Mouse (Mus musculus) neural tube, embryonic 10.5 days (tissue): Measurements from ENCODE around the gene Tmem232.
"Not testable (repeated sequence)": the region's sequence is repeated elsewhere in the genome, so short reads cannot be mapped to it uniquely, and the experiment has no call there.

Source experiments
- DNase-seq: peaks from one replicate; pipeline ENCODE4 v3.0.0-alpha.2; 2017; ENCODE audit warnings: low spot score; ENCODE audit errors: extremely low spot score

The Tmem232 gene

GRCm38 (mm10) chr17:65532381-65532780 is 8.2 kb downstream of the Tmem232 start:
- DNase-seq = not testable (repeated sequence)

GRCm38 (mm10) chr17:65527529-65527928 is 13.1 kb downstream of the Tmem232 start:
- DNase-seq = no peak

GRCm38 (mm10) chr17:65513517-65513916 is 27.1 kb downstream of the Tmem232 start:
- no peak for DNase-seq

DNA sequence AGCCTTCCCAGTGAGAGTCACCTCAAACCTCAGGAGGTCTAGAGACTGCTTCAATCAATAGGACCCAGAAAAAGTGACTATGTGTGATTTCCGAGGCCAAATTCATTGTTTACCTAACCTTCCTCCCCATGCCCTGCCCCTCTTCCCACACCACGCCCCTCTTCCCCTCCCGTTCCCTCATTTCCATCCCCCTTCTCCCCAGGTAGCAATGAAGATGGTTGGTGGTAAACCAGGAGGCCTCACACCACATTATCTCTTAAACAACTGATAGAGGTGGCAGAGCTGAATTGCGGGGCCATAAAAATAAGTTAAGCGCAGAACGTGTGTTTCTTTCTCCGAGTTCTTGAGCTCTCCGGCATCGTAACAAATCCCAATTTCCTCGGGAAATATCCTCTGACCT is 55.9 kb downstream of the Tmem232 start:
- no peak for DNase-seq

DNA sequence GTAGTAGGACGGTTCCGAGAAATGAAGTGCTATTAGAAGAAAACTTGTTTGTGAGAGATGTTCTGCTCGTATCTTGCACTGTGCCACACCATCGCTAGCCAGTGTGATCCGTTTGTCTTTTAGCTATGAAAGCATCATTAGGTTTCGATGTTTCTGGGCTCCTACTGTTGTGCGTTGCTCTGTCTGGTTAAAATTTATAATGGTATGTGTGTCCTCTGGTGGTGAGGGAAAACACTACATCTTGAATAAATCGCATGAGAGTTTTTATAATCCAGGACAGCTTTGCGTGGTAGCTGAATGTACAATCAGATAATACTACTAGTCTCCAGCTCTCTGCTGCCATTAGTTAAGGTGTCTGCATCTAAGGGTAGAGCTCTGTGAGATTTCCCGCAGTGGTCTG is 63.8 kb downstream of the Tmem232 start:
- DNase-seq = no peak

DNA sequence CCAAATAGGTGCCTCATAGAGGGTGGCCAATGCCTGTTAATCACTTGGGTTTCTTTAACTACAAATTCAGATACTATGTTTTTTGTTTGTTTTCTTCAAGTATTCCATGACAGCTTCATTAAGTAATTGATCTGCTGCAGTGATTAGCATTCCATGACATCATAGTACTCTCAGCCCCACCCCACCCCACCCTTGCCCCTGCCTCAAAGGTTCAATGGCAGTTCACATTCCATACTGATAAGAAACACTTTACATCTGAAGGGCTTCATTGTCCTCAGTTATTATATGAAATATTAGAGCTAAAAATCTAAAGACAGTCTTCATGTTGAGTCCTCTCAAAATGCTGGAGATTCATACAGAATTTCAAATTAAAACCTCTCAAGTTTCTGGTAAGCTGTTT is 89.8 kb downstream of the Tmem232 start:
- DNase-seq = no peak

GRCm38 (mm10) chr17:65437906-65438305 is 102.7 kb downstream of the Tmem232 start:
- not testable (repeated sequence) for DNase-seq

DNA sequence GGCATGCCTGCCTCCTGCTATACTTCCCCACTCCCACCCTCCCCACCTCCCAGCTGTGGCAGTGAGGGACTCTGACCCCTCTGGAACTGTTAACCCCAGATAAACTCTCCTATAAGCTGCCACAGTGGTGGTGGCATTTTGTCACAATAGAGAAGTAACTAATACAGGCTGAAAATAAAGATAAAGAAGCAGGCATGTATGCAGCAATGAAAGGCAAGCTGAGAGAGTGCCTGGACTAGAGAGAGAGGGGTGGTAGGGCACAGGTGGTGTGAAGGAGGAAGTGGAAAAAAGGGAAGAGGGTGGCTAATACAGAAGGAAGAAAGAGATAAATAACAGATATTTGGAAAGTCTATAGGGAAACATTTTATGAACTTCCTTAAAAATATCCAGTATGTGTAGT is 121.5 kb downstream of the Tmem232 start:
- no peak for DNase-seq

- no peak for DNase-seq
These were observed 135.3 kb downstream of the Tmem232 start for GRCm38 (mm10) chr17:65405309-65405708.

- no peak for DNase-seq
These were observed 139.7 kb downstream of the Tmem232 start for GRCm38 (mm10) chr17:65400914-65401313.

GRCm38 (mm10) chr17:65384411-65384962 is 156.1 kb downstream of the Tmem232 start:
- DNase-seq = no peak

GRCm38 (mm10) chr17:65370034-65370780 is 170.4 kb downstream of the Tmem232 start:
- DNase-seq = peak; percentile 50

DNA sequence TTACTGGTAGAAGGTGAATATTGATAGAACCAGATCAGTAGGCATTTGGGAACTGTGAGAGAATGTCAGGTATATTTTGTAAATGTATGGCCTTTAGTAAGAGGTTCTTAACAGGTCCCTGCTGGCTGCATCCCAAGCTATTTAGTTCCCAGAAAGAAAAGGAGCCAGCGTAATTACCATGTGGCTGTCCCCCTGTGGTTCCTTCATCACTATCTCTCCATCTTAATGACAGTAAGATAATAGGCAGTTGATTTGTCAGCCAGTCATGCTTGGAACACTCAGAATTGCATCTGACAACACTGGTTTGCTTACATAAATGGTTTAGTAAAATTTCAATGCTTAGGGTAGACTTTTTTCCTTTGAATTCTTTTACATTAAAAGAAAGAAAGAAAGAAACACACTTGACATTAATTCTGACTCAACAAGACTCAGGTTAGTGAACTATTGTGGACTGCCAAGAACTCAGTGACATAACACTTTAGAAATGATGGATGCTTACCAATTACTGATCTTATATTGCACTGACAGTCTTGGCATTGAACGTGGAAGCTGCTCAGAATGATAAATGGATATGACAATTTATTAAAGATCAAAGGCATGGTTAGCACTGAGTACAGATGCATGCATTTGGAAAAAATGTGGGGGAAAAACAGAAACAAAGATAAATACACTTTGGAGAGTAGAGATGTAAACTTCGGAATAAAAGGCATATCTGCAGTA is 174.9 kb downstream of the Tmem232 start:
- no peak for DNase-seq

DNA sequence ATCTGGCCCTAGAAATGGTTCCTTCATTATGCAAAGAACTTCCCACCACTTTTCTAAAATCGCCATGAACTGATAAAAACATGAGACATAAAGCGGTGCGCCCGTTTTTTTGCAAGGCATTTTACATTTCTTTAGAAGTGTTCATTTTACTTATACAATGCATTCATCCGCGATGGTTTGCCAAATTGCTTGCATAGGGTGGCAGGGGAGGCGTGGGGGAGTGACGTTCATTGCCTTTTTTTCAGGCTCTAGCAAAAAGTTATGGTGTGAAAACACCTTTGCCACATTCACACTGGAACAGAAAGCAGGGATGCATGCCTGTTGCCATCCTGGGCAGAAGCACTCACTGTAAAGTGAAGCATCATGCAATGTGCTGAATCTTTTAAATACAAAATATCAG is 188.7 kb downstream of the Tmem232 start:
- no peak for DNase-seq

DNA sequence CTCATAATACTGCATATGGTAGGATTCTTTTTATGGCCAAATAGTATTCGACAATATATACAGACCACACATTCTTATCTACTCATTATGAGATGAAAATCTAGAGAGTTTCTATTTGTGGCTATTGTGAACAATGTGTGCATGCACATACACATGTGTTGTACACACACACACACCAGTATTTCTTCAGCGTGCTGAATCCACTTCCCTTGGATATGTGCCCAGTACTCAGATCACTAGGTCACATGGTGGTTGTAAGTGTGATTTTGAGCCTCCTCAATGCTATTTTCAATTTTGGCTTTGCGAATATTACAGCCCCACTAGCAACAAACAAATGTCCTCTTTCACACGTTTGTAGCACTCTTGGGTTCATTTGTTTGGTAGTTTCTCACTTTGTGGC is 200.6 kb downstream of the Tmem232 start:
- no peak for DNase-seq

GRCm38 (mm10) chr17:65330759-65331158 is 209.8 kb downstream of the Tmem232 start:
- DNase-seq = no peak

GRCm38 (mm10) chr17:65325249-65325648 is 215.3 kb downstream of the Tmem232 start:
- peak; percentile 31 for DNase-seq

DNA sequence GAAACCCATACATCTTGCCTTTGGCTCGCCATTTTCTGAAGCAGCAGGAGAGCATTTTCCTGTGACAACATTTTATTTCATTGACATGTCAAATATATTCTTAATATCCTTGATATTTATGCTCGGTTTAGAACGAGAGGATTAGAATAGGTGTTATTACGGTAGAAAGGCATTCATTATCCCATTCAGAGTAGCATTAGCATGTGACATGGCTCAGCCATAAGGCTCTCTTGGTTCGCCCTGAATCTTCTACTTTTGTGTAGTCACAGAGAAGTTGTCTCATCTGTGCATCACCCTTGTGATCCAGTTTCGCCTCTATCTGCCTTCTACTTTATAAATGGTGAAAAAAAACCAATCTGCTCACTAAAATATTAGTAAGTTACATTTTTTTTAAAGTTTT is 220.0 kb downstream of the Tmem232 start:
- no peak for DNase-seq

DNA sequence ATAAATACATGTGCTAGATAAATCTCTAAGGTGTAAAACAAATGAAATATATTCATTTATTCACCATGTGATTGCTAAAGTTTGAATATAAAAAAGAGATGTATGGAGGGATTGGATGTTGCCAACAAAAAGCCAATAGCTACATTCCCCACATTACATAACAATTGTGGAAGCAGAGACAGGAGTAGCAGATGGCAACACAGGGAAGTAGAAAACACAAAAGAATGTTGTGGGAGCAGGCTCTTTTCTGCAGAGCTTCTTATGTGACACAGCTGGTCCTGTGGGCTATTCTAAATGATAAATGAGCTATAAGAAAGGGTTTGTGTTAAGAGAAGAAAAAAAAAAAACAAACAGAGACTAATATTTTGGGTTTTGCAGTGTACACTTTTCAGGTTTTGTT is 240.6 kb downstream of the Tmem232 start:
- no peak for DNase-seq

GRCm38 (mm10) chr17:65297831-65298230 is 242.8 kb downstream of the Tmem232 start:
- DNase-seq = no peak

DNA sequence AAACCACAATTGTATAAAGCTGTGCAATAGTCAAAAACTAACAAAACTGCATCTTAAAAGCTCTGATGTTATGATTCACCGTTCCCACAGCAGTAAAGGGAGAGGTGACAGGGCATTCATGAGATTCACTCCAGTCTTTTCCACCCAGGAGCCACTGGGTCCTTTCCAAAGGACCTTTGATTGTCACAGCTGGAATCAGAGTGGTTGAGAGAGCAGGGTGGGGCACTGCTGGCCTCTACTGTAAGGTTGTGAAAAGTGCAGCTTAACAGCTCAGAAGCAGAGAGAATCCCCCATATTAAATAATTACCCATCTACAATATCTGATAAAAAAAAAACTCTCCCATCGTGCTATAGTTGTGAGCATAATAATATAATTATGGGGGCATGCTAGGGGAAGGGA is 288.4 kb downstream of the Tmem232 start:
- no peak for DNase-seq

GRCm38 (mm10) chr17:65250261-65250660 is 290.3 kb downstream of the Tmem232 start:
- no peak for DNase-seq

GRCm38 (mm10) chr17:65243716-65244115 is 296.9 kb downstream of the Tmem232 start:
- DNase-seq = no peak
